ENCODE assay signal across 14 mouse cellular contexts in genomic region chr9:67799078-67799819, GRCm38 (mm10). TPM values are rescaled to one million over a fixed set of nuclear protein-coding genes. Genes with fewer than 3 reads are reported as not detected.
DNase-seq lines count a peak whose midpoint lies in the region; ATAC-seq lines count a peak whose summit lies in the region.
"Had no signal": no experiment of that assay in that cellular context is flagged by ENCODE, and none has a peak within 500 bp of the region (broad histone marks: within the 10 kb centered on the region; RNA-seq: fewer than 3 reads in every experiment).

No protein-coding gene starts in this region.

- peak; percentile 47; the same call in 1 of the 2 replicates for ATAC-seq in common myeloid progenitor, adult 5-6 weeks (replicated peaks; ENCODE audit: low read depth, poor library complexity, severe bottlenecking)

- intact Hi-C loops in left cerebral cortex, postnatal 4 days (cut with DNase I) = loop anchor here (5.0 kb wide), 1 partner anchor 37 kb away; no protein-coding TSS in a partner anchor

- no peaks in the 10 kb centered on the region for H3K9me3 ChIP-seq in heart, embryonic 10.5 days
- H3K9me3 ChIP-seq: embryonic facial prominence, embryonic 15.5 days; midbrain, embryonic 12.5 days had no signal

- H3K27ac ChIP-seq in heart, embryonic 10.5 days = peak overlapping the region; percentile 81
- H3K27ac ChIP-seq: embryonic facial prominence, embryonic 15.5 days; midbrain, embryonic 12.5 days had no signal

- whole genome bisulfite sequencing in heart, embryonic 10.5 days = 54% methylated on average over 14 of the region's 14 CpGs

- no peak overlapping the region for H3K4me3 ChIP-seq in heart, embryonic 10.5 days
- H3K4me3 ChIP-seq: embryonic facial prominence, embryonic 15.5 days; midbrain, embryonic 12.5 days had no signal

- H3K27me3 ChIP-seq in heart, embryonic 10.5 days (ENCODE audit: insufficient read depth, poor library complexity, severe bottlenecking) = peaks cover 7% of the 10 kb centered on the region
- H3K27me3 ChIP-seq: embryonic facial prominence, embryonic 15.5 days had no signal

- peaks cover 38% of the 10 kb centered on the region for H3K4me1 ChIP-seq in heart, embryonic 10.5 days

- DNase-seq in heart, embryonic 10.5 days (ENCODE audit: low spot score) = no peak
- no peak for DNase-seq in heart, adult 11 months
- peak; percentile 43 for DNase-seq in thymus, postnatal 0 days (ENCODE audit: low spot score)
- no peak for DNase-seq in thymus, adult 18-20 months
- no peak for DNase-seq in cerebellum, postnatal 10 days
- DNase-seq in spleen, postnatal 4 days (ENCODE audit: low spot score in 2 of 2) = no peak
- no peak for DNase-seq in left cerebral cortex, postnatal 4 days
- DNase-seq: gastrocnemius, postnatal 36 days; kidney, postnatal 25 days had no signal

- H3K36me3 ChIP-seq in heart, embryonic 10.5 days = no peaks in the 10 kb centered on the region
- H3K36me3 ChIP-seq: embryonic facial prominence, embryonic 15.5 days; midbrain, embryonic 12.5 days had no signal

RNA-seq across cellular contexts. Expression of gene C2cd4a, which starts 32.9 kb away (rescaled TPM):
- polyA plus RNA-seq in heart, embryonic 10.5 days (2016; fragmentation: Nextera tagmentation; extraction: Ambion mirVana) = 0.49 and 0.65 TPM in 2 replicates
- 0.09 TPM in 1 of 2 replicates, not detected in the other for polyA plus RNA-seq in thymus, postnatal 0 days (2015; fragmentation: Nextera tagmentation; extraction: Ambion mirVana)
- total RNA-seq in common myeloid progenitor, adult 5-6 weeks (2017) = not detected in 2 replicates
- not detected for total RNA-seq in left cerebral cortex, postnatal 4 days (2021)
- total RNA-seq: liver, adult 2 months; MEL had no signal

RNA-seq across cellular contexts. Expression of gene C2cd4b, which starts 40.0 kb away (rescaled TPM):
- polyA plus RNA-seq in heart, embryonic 10.5 days (2016; fragmentation: Nextera tagmentation; extraction: Ambion mirVana) = 2.3 and 2.8 TPM in 2 replicates
- polyA plus RNA-seq in thymus, postnatal 0 days (2015; fragmentation: Nextera tagmentation; extraction: Ambion mirVana) = 0.09 and 0.47 TPM in 2 replicates
- total RNA-seq in common myeloid progenitor, adult 5-6 weeks (2017) = not detected in 2 replicates
- under 1 TPM; 0.36 to 0.58 TPM for total RNA-seq in left cerebral cortex, postnatal 4 days (2021)
- total RNA-seq: gastrocnemius, postnatal 36 days; liver, adult 2 months; MEL had no signal
- polyA plus RNA-seq: liver, adult 2 months had no signal

RNA-seq across cellular contexts. Expression of gene Vps13c, which starts 40.9 kb away (rescaled TPM):
- 3.9 and 4.4 TPM in 2 replicates for polyA plus RNA-seq in heart, embryonic 10.5 days (2016; fragmentation: Nextera tagmentation; extraction: Ambion mirVana)
- polyA plus RNA-seq in thymus, postnatal 0 days (2015; fragmentation: Nextera tagmentation; extraction: Ambion mirVana) = 8.0 and 9.9 TPM in 2 replicates
- total RNA-seq in common myeloid progenitor, adult 5-6 weeks (2017) = 40.2 and 42.2 TPM in 2 replicates
- total RNA-seq in left cerebral cortex, postnatal 4 days (2021) = 10 to 100 TPM; 37.0 to 38.7 TPM
